Mouse (Mus musculus) forebrain, postnatal 0 days (tissue): ENCODE data around the gene Itpkc. TPM values are rescaled to one million over a fixed set of nuclear protein-coding genes. Genes with fewer than 3 reads are reported as not detected.

Experiments used
- ATAC-seq: fragments of 200-750 bp; cut with Nextera tagmentation; 2 replicates; pipeline ENCODE4 v1.8.0; 2017; ENCODE audit warnings: mild to moderate bottlenecking, moderate library complexity
- DNase-seq: peaks from one replicate; pipeline ENCODE4 v3.0.0-alpha.2; 2015
- H3K27ac ChIP-seq: fragments of 300-500 bp; sonication (generic); 2 replicates; pipeline ENCODE4 v1.5.1; 2014; ENCODE audit warnings: low read depth, mild to moderate bottlenecking, antibody characterized with exemption, low read length, moderate library complexity, mixed read lengths
- H3K27me3 ChIP-seq: fragments of 300-500 bp; sonication (generic); 2 replicates; pipeline ENCODE4 v1.6.1; 2014; ENCODE audit warnings: mild to moderate bottlenecking, low read length, mixed read lengths; ENCODE audit not compliant: insufficient read depth
- H3K36me3 ChIP-seq: fragments of 300-500 bp; sonication (generic); 2 replicates; pipeline ENCODE4 v1.6.1; 2014; ENCODE audit warnings: mild to moderate bottlenecking, moderate library complexity; ENCODE audit not compliant: insufficient read depth
- H3K4me1 ChIP-seq: fragments of 300-500 bp; sonication (generic); 2 replicates; pipeline ENCODE4 v1.6.1; 2014; ENCODE audit warnings: antibody characterized with exemption; ENCODE audit not compliant: insufficient read depth
- H3K4me2 ChIP-seq: fragments of 300-500 bp; sonication (generic); 2 replicates; pipeline ENCODE4 v1.6.1; 2014; ENCODE audit warnings: low read depth, mild to moderate bottlenecking, moderate library complexity
- H3K4me3 ChIP-seq: fragments of 300-500 bp; sonication (generic); 2 replicates; pipeline ENCODE4 v1.5.1; 2014; ENCODE audit warnings: low read depth, low read length, mixed read lengths
- H3K9ac ChIP-seq: fragments of 300-500 bp; sonication (generic); 2 replicates; pipeline ENCODE4 v1.6.1; 2014; ENCODE audit warnings: mild to moderate bottlenecking
- H3K9me3 ChIP-seq: fragments of 300-500 bp; sonication (generic); 2 replicates; pipeline ENCODE4 v1.6.1; 2016; ENCODE audit warnings: low read length
- CTCF ChIP-seq: sonication (generic); IDR thresholded peaks from 2 replicates; pipeline ENCODE4 v1.5.1; 2016; ENCODE audit warnings: antibody characterized with exemption, control low read depth, low read depth
- WGBS: fragments of 180-500 bp; shearing (Covaris S2); extraction: QIAGEN DNeasy Blood & Tissue Kit; methylation state at CpG from one replicate; pipeline ENCODE4 v1.1.7; 2014; 5-methylcytosine and 5-hydroxymethylcytosine counted together
- microRNA counts: library from miRNA; unstranded; fragments of <30 nt; microRNA quantifications from one replicate; lab custom pipeline; 2015
- microRNA-seq, 2 experiments: library from miRNA; unstranded; fragments of <30 nt; microRNA quantifications; one replicate each; pipeline ENCODE4; 2016
- polyA plus RNA-seq: library from polyadenylated mRNA; unstranded; fragments of >200 nt; fragmentation: Nextera tagmentation; extraction: Ambion mirVana; gene quantifications from 2 replicates; pipeline ENCODE4 v1.2.1, GENCODE M21; 2015
- total RNA-seq: library from RNA; depleted of rRNA; stranded (reverse); fragments of >200 nt; gene quantifications from 2 replicates; pipeline ENCODE4 v1.2.3, GENCODE M21; 2014; rRNA removed

Gene Itpkc
- total and polyA plus RNA-seq, 2 experiments from 2014 or later: 4.4 to 13.6 TPM

DNA sequence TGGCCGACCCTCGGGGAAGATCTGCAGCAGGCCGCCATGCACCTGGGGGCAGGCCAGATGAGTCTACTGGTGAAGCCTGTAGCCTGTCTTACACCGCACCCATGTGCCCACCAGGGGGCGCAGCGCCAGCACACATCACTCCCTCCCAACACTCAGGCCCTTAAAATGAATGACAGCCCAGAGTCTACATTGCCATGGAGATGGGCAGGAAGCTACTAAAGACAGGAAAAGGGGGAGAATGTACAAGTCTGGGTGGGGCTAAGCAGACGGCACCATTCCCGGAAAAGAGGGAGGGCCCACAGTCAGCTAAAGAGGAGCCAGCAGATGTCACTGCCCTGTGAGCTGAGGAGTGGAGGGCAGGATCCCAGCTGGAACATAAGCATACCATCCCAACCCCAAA lies 68.6 kb downstream of the Itpkc start:
- H3K9ac ChIP-seq: no peak overlapping the region
- 16% methylated on average over 8 of the region's 8 CpGs for WGBS
- peak; percentile 92 for ATAC-seq
- H3K4me2 ChIP-seq: no peak overlapping the region
- no peaks in the 10 kb centered on the region for H3K27me3 ChIP-seq
- H3K27ac ChIP-seq: no peak overlapping the region
- peak; percentile 97 for TF ChIP-seq CTCF
- no peaks in the 10 kb centered on the region for H3K9me3 ChIP-seq
- H3K36me3 ChIP-seq: peaks cover 38% of the 10 kb centered on the region
- H3K4me1 ChIP-seq: peaks cover 19% of the 10 kb centered on the region
- no peak overlapping the region for H3K4me3 ChIP-seq
- DNase-seq: peak; percentile 89

DNA sequence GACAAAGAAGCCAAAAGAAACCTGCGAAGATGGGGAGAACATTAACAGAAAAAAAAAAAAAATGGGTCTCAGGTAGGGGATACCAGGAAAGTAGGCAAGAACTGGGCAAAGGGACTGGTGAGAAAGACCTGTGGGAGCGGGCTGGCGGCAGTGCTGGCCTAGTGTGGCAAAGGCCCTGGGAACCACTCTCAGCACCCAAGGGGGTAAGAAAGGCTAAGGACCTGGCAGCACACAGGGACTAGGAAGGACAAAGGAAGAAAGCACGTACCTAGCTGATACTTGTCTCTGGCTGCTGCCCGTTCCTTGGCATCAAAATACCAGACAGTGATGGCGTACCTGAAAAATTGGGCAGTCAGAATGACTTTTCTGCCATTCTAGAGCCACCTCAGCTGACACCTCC lies 69.2 kb downstream of the Itpkc start:
- TF ChIP-seq CTCF: no peak
- ATAC-seq: no peak
- no peaks in the 10 kb centered on the region for H3K9me3 ChIP-seq
- peaks cover 17% of the 10 kb centered on the region for H3K4me1 ChIP-seq
- no peak for DNase-seq
- no peak overlapping the region for H3K4me3 ChIP-seq
- H3K9ac ChIP-seq: no peak overlapping the region
- no peak overlapping the region for H3K27ac ChIP-seq
- H3K4me2 ChIP-seq: no peak overlapping the region
- peaks cover 31% of the 10 kb centered on the region for H3K36me3 ChIP-seq
- WGBS: 93% methylated on average over 6 of the region's 6 CpGs
- H3K27me3 ChIP-seq: no peaks in the 10 kb centered on the region

DNA sequence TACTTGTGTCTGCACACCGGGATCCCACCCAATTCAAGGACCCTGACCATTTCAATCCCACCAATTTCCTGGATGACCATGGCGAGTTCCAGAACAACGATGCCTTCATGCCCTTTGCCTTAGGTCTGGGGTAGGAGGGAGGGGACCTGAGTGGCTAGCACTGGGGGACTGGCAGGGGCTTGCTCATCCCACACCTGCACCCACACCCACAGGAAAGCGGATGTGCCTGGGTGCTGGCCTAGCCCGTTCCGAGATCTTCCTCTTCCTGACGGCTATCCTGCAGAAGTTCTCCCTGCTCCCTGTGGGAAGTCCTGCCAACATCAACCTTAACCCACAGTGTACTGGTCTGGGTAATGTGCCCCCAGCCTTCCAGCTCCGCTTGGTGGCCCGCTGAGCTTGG lies 70.3 kb downstream of the Itpkc start:
- Histone ChIP-seq H3K9ac (no peak overlapping the region), H3K27ac (no peak overlapping the region), H3K9me3 (no peaks in the 10 kb centered on the region), H3K27me3 (no peaks in the 10 kb centered on the region), H3K4me3 (no peak overlapping the region), H3K36me3 (peaks cover 28% of the 10 kb centered on the region), H3K4me1 (peaks cover 7% of the 10 kb centered on the region; the same call in 1 of the 2 replicates), H3K4me2 (no peak overlapping the region)
- WGBS: 94% methylated on average over 9 of the region's 9 CpGs
- no peak for TF ChIP-seq CTCF
- no peak for ATAC-seq
- DNase-seq: no peak

MicroRNAs encoded within 50 kb of the gene (microRNA counts, 519-probe panel; counts per million panel counts)
- microRNA mmu-miR-1191 (lab: Ali Mortazavi, UCI): not detected

Small RNA genes lying within 50 kb of the gene (microRNA-seq; reads per million reads assigned to microRNA genes)
- gene Mir1191 (0.85 to 1.9 reads per million in 2 experiments), gene Mir3101 (0 to 0.12 reads per million in 2 experiments)

Other genes starting within 250 kb of the Itpkc start
- not detected in 2 replicates for gene Cyp2a12, start 199.6 kb downstream of the Itpkc start, total RNA-seq
- not detected in 2 replicates for gene Cyp2a12, start 199.6 kb downstream of the Itpkc start, polyA plus RNA-seq
- gene Cyp2f2, start 108.8 kb downstream of the Itpkc start, total RNA-seq: 1.2 TPM in 1 of 2 replicates, not detected in the other
- 0.13 and 0.27 TPM in 2 replicates for gene Cyp2f2, start 108.8 kb downstream of the Itpkc start, polyA plus RNA-seq
- gene Cyp2t4, start 74.9 kb downstream of the Itpkc start, total RNA-seq: not detected in 2 replicates
- 0.13 and 0.34 TPM in 2 replicates for gene Cyp2t4, start 74.9 kb downstream of the Itpkc start, polyA plus RNA-seq
- 103 and 112 TPM in 2 replicates for gene Egln2, start 61.9 kb downstream of the Itpkc start, total RNA-seq
- 85.6 and 88.3 TPM in 2 replicates for gene Egln2, start 61.9 kb downstream of the Itpkc start, polyA plus RNA-seq
- 66.8 and 71.6 TPM in 2 replicates for gene Rab4b, start 49.8 kb downstream of the Itpkc start, total RNA-seq
- 125 and 138 TPM in 2 replicates for gene Rab4b, start 49.8 kb downstream of the Itpkc start, polyA plus RNA-seq
- gene Gm21983, start 47.6 kb downstream of the Itpkc start, total RNA-seq: not detected in 2 replicates
- gene Gm21983, start 47.6 kb downstream of the Itpkc start, polyA plus RNA-seq: not detected in 2 replicates
- 9.0 and 17.4 TPM in 2 replicates for gene Mia, start 47.5 kb downstream of the Itpkc start, total RNA-seq
- 22.5 and 32.8 TPM in 2 replicates for gene Mia, start 47.5 kb downstream of the Itpkc start, polyA plus RNA-seq
- 5.7 and 5.8 TPM in 2 replicates for gene BC024978, start 32.9 kb downstream of the Itpkc start, total RNA-seq
- gene BC024978, start 32.9 kb downstream of the Itpkc start, polyA plus RNA-seq: 2.0 TPM in 2 replicates
- gene Snrpa, start 32.4 kb downstream of the Itpkc start, total RNA-seq: 124 and 146 TPM in 2 replicates
- gene Snrpa, start 32.4 kb downstream of the Itpkc start, polyA plus RNA-seq: 165 and 169 TPM in 2 replicates
- gene Coq8b, start 4.4 kb upstream of the Itpkc start, total RNA-seq: 25.0 and 26.3 TPM in 2 replicates
- 16.5 and 19.1 TPM in 2 replicates for gene Coq8b, start 4.4 kb upstream of the Itpkc start, polyA plus RNA-seq
- gene Numbl, start 29.8 kb upstream of the Itpkc start, total RNA-seq: 81.6 and 86.4 TPM in 2 replicates
- gene Numbl, start 29.8 kb upstream of the Itpkc start, polyA plus RNA-seq: 47.5 and 51.7 TPM in 2 replicates
- 13.4 and 26.7 TPM in 2 replicates for gene Ltbp4, start 109.0 kb upstream of the Itpkc start, total RNA-seq
- 8.3 and 11.7 TPM in 2 replicates for gene Ltbp4, start 109.0 kb upstream of the Itpkc start, polyA plus RNA-seq
- gene Shkbp1, start 127.4 kb upstream of the Itpkc start, total RNA-seq: 30.2 and 35.6 TPM in 2 replicates
- 31.8 and 33.1 TPM in 2 replicates for gene Shkbp1, start 127.4 kb upstream of the Itpkc start, polyA plus RNA-seq
- not detected in 2 replicates for gene Gm20479, start 128.8 kb upstream of the Itpkc start, total RNA-seq
- not detected in 2 replicates for gene Gm20479, start 128.8 kb upstream of the Itpkc start, polyA plus RNA-seq
- 18.8 and 22.3 TPM in 2 replicates for gene Sptbn4, start 219.0 kb upstream of the Itpkc start, total RNA-seq
- 2.5 and 3.8 TPM in 2 replicates for gene Sptbn4, start 219.0 kb upstream of the Itpkc start, polyA plus RNA-seq
- gene Blvrb, start 219.3 kb upstream of the Itpkc start, total RNA-seq: 11.6 and 14.3 TPM in 2 replicates
- gene Blvrb, start 219.3 kb upstream of the Itpkc start, polyA plus RNA-seq: 16.3 and 18.9 TPM in 2 replicates
- 1.8 and 5.5 TPM in 2 replicates for gene Sertad3, start 245.1 kb upstream of the Itpkc start, total RNA-seq
- gene Sertad3, start 245.1 kb upstream of the Itpkc start, polyA plus RNA-seq: 4.3 and 4.9 TPM in 2 replicates